Mouse (Mus musculus) retina, embryonic 14.5 days (tissue): ENCODE results near the gene Tbc1d22a.

Source experiments
- DNase-seq: peaks from one replicate; pipeline ENCODE4 v3.0.0-alpha.2; 2015; ENCODE audit warnings: low spot score

Gene Tbc1d22a

DNA sequence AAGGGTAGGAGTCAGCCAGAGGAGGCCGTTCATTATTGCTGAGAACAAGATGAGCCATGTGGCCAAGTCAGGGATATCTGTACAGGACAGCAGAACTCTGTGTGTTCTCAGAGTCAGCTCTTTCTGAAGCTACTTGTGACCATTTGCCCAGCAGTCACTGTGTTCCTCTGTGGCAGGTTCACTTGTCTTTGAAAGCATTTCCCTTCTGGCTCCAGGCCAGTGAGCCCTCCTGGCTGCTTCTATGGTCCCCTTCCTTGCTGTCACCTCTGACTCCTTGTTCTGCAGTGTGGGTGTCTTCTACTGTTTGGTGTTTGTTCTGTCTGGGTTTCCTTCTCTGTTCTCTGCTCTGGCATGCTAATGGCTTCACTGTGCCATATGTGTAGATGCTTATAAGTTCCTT is 121.5 kb downstream of the Tbc1d22a start:
- no peak for DNase-seq

GRCm38 (mm10) chr15:86337726-86338125 is 123.5 kb downstream of the Tbc1d22a start:
- peak; percentile 22 for DNase-seq

DNA sequence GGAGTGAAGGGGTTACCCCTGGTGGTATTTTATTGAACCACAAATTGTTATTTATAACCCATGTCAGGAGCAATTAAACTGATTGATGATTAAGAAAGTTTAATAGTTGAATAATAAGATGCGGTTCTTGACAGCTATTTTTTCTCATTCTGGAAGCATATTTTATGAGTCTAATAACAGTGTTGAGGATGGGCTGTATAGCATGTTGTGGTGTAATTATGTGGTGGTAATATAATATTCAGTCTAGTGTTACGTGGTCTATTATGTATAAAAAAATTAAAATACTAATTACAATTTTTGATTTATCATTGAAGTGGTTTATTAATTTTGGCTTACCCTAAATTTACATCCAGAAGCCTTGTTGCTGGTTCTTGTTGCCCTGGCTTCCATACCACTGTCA is 125.5 kb downstream of the Tbc1d22a start:
- no peak for DNase-seq

DNA sequence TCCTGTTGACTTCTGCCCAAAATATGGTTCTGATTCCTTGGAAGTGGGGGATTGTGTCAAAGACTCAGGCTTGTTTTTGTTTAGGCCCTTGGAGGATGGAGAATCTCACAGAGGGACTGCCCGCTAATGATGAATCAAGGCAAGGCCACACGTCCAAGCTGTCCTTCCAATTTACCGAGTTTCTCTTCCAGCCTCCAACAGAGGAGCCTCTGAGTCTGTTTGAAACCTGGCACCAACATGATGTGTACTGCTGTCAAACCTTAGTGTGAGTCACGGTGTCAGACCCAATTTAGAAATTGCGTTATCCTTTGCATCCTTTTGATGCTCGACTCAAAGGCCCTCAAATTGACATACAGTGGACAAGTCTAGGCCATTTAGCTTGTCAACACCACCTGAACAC is 126.5 kb downstream of the Tbc1d22a start:
- no peak for DNase-seq

DNA sequence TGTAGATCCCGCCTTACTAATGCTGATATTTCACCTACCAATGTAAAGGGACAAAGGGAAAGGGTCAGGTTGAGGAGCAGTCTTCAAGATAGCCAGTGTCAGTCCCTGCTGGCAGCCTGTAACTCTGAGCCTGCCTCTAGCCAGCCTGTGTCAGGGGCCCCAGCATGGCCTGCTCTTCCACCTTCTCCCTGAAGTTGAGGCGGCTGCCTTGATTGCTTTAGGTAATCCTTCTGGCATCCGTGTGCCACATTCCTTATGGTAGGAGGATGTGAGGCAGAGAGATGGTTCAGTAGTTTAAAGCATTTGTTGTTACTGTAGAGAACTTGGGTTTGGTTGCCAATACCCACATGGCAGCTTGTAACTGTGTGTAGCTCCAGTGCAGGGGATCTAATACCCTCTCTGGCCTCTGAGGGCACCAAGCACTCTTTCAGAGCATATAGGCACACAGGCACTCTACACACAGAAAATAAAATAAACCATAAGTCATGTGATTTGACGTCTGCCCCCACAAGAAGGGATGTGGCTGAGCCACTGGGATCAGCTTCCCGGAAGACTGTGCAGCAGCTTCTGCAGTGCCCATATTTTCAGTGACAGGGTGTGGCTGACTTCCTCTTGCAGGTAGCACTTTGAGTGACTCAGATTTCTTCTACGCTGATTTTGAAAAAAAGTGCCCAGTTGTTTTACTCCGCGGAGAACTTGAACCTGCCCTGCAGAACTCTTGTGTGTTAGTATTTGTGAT is 128.5 kb downstream of the Tbc1d22a start:
- DNase-seq: no peak

GRCm38 (mm10) chr15:86344906-86345331 is 130.7 kb downstream of the Tbc1d22a start:
- DNase-seq: no peak

DNA sequence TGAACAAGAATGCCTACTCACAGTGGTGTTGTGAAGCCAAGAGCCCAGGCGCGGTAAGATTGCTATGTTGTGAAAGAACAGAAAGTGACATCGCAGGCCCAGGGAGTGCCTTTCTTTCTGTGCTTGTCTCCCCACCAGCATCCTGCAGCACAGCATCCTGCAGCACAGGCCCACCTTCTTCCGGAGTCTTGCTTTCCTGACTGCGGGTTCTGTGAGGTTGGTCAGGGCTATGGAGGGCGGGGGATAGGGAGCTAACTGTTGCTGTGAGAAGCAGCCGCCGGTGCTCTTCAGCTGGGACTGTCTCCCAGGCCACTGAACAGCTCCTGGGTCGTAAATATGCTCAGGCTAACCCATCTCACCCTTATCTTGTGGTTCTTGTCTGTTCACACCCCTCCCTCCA is 131.6 kb downstream of the Tbc1d22a start:
- no peak for DNase-seq

DNA sequence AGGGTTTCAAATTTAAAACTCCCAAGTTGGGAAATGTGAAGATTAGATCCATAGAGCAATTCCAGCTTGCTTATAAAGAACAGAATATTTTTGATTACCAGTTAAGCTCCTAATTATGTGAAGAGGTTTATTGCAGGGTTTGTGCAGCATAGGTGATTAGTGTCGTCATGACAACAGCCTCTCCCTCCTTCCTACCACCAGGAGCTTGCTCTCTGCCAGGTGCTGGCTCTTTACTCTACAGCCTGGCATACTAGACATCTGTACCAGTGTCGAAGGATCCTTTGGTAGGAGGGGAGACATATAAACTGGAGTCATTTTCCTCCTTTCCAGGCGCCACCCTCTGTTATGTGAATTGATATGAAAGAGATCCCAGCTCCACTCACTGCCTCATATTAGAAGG is 132.3 kb downstream of the Tbc1d22a start:
- DNase-seq: no peak

DNA sequence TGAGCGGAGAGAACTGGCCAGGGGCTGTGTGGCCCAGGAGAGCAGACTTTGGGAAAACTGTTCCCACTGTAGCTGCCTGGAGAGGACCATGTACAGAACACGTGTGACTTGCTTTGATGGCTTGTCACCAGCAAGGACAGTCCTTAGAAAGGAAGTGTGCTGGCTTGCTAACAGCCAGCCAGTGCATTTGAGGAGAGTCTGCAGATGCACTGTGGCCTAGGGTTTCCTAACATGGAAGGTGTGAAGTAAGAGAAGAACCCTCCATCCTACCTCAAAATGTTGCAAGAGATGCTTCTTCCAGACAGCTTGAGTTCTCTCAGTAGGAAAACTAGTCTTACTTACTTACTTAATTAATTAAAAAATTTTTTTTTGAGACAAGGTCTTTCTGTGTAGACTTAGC is 140.7 kb downstream of the Tbc1d22a start:
- DNase-seq: no peak

DNA sequence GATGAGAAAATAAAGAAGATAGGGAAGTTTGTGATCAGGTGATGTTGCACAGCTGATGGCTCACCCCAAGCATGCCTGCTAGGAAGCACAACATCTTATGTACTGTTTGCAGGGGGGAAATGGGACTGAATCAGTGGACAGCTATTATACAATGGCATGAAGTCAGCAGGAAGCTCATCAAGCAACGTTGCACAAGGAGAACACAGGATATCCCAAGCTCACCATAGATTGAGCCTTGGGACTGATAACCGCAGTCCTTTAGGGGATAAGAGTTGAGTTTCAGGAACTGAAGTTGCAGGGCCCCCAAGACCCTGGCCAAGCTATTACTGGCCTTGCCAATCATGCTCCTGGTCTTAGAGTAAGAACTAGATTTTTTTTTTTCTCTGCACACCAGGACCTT is 141.6 kb downstream of the Tbc1d22a start:
- DNase-seq: no peak

DNA sequence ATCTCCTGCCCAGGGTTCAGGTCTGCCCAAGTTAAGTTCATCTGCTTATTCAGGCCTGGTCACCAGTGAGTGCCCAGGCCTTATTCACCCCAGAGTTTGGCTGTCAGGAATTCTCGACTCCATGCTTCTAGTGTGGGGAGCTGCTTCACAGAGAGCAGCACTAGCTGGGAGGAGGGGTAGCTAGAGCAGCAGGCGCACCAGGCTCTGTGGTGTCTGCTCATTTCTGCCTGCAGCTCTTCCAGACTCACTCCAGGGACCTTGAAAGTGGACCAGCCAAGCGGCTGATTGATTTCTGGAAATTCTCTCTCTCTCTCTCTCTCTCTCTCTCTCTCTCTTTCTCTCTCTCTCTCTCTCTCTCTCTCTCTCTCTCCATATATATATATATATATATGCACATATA is 146.1 kb downstream of the Tbc1d22a start:
- no peak for DNase-seq

DNA sequence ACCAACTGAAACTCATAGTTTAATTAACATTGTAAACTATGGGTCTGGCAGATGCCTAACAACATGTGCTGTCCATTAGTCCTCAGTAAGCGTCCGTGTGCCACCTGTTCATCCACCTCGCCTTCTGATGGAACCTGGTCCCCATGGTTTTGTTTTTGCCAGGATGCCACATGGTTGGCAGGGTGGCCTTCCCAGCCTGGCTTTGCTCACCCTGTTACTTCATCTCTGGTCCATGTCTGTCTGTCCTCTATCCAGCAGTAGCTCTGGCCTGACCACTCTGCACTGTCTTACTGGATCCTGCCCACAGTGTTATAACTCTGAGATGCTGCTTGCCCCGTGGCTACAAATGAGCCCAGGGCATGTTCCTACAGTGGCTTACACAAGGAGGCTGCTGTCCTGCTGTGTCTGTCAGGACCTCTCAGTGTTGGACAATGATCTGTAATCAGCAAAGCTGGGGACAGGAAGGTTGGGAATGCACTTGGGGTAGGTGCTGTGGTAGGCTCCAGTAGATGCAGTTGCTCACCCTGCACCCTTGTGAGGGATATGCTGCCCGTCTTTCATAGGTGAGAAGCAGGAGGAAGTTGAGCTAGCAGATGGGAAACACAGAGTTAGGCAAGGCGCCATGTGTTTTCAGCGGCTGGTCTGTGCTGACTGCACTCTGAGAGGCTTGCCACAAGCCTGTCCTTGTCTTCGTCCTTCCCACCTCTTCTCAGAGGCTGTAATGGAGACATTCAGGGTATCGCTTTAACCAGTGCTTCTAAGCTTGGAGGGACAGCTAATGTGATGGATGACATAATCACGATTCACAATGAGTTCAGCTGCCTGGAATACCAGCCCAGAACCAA is 148.3 kb downstream of the Tbc1d22a start:
- DNase-seq: peak; percentile 43

- no peak for DNase-seq
These were observed 149.6 kb downstream of the Tbc1d22a start for GRCm38 (mm10) chr15:86363841-86364295.

DNA sequence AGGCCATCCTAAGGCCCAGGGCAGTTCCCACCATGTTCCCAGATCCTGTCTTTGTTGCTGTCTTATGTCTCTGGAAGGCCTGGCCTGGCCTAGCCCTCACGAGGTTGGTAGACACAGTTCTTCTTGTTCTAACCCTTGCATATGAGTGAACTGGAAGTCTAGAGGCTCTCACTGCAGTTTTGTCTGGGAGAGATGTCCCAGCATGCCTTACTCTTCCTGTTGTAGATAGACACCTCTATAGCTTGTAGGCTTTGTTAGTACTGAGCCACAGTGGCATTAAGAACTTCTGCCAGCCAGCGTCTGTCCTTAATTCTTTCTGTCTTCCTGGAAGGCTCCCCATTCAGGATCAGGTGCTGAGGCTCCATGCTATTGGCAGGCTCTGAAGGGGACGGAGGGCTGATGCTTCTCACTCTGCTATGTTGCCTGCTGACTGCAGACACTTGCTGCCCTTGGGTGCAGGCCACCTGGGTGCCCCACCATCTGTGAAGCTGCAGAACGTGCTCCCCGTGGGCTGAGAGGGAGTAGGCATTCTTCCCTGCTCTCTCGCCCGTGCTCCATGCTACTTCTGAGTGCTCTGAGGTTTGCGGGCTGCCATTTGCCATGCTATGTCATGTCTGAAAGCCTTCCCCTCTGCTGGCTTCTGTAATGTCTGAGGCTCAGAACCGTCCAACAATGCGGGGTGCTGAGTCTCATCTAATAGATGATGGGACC is 150.8 kb downstream of the Tbc1d22a start:
- no peak for DNase-seq

GRCm38 (mm10) chr15:86366726-86367125 is 152.5 kb downstream of the Tbc1d22a start:
- DNase-seq: no peak

DNA sequence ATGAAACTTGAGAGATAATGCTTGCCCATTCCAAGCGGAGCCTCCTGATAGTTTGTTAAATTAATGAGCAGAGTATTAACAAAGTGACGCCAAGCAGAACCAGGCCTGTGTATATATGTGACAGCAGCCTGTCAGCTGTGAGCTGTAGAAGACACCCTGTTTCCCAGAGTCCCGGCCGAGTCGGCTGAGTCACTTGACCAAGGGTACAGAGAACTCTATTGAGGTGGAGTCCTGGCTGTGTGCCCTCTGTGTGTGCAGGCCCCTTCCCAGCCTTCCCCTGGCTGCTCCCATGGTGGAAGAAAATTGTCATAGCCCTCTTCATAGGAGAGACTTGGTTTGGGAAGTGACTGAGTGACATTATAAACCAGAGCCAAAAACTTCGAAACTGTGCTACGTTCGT is 153.0 kb downstream of the Tbc1d22a start:
- no peak for DNase-seq

- no peak for DNase-seq
These were observed 156.6 kb downstream of the Tbc1d22a start for GRCm38 (mm10) chr15:86370846-86371245.

GRCm38 (mm10) chr15:86375262-86375661 is 161.0 kb downstream of the Tbc1d22a start:
- no peak for DNase-seq

DNA sequence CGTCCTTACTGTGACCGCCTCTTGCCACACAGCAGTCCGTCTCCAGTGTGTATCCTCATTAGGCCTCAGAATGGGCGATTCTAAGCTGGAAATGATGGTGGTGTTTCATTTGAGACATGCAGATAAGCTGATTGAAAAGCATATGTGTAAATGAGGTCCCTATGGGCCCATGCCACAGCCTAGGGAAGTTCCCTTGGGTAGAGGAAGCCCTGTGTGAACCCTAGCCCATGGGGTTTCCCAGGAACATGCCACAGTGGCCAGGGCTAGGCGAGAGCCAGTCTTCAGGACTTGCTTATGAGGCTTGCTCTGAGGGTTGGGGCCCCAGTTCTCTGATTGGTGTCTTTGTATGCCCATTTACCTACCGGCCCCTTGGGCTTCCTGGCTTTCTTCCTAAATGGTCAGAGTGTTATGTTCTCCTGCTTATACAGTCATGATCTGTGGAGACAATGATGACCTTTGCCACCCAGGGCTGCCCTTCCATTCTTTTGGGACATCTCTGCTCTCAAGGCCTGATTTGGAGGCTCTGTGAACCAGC is 161.7 kb downstream of the Tbc1d22a start:
- DNase-seq: no peak

DNA sequence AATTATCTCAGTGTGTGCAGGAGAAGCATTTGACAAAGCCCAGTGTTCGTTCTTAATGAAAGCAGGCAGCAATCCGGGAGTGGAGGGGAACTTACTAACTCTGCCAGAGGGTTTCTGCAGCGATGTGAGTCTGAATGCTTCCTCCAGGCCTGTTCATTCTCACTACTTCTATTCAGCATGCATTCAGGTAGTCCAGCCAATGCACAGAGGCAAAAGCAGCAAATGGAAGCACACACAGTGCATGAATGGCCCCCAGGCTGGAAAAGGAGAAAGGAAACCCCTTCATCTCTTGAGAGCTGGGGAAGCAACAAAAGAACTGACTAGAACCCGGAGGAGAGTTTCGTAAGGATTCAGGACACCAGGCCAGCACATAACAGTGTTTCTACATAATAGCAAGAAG is 169.0 kb downstream of the Tbc1d22a start:
- DNase-seq: no peak

DNA sequence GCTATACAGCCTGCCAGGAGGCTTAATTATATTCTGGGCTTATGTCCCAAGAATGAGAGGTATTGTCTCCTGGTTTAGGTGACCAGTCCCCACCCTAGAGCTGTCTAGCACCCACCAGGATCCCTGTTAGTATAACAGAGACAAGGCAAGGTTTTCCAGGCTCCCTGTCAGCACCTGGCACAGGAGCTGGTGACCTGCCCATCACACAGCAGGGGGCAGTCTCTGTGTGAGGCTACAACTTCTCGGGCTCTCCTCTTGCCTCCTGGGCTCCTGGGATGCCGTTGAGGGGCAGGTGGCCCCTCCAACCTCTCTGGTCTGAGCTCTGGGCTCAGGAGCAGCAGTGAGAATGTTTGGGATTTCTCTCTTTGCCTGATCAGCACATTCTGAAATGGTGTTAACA is 171.2 kb downstream of the Tbc1d22a start:
- no peak for DNase-seq

DNA sequence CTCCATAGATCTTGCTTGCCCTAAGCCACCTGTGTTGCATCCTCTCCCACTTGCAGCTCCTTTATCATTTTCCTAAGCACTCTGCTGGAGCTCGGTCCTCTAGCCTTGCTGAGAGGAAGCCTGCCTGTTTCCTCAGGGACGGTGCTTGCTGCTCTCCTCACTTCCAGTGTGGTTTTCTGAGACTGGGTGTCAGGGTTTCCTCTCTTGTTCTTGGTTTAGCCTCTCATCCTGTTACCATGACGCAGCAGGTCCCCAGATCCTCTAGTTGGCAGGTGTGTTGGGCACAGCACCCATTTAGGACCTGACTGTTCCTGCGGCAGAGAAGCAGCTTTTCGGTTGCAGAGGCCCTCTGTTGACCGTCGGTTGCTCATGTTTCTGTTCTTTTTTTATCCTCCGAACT is 172.1 kb downstream of the Tbc1d22a start:
- DNase-seq: no peak
